Mouse (Mus musculus) liver, postnatal 0 days (tissue): ENCODE data around the gene Mrvi1. TPM values are rescaled to one million over a fixed set of nuclear protein-coding genes. Genes with fewer than 3 reads are reported as not detected.

Source experiments
- ATAC-seq: fragments of 200-750 bp; cut with Nextera tagmentation; 2 replicates; pipeline ENCODE4 v1.8.0; 2017; ENCODE audit warnings: mild to moderate bottlenecking, moderate library complexity
- DNase-seq: peaks from one replicate; pipeline ENCODE4 v3.0.0-alpha.2; 2016
- H3K27ac ChIP-seq: fragments of 300-500 bp; sonication (generic); 2 replicates; pipeline ENCODE4 v1.5.1; 2014; ENCODE audit warnings: antibody characterized with exemption, moderate library complexity, mild to moderate bottlenecking, low read depth
- H3K27me3 ChIP-seq: fragments of 300-500 bp; sonication (generic); 2 replicates; pipeline ENCODE4 v1.6.1; 2014; ENCODE audit warnings: low read length, control low read depth, mixed read lengths; ENCODE audit not compliant: insufficient read depth
- H3K36me3 ChIP-seq: fragments of 300-500 bp; sonication (generic); replicated peaks from 2 replicates; pipeline ENCODE4 v1.6.1; 2014; ENCODE audit warnings: mild to moderate bottlenecking, control low read depth, low read length, moderate library complexity, mixed read lengths; ENCODE audit not compliant: insufficient read depth
- H3K4me1 ChIP-seq: fragments of 300-500 bp; sonication (generic); 2 replicates; pipeline ENCODE4 v1.6.1; 2014; ENCODE audit warnings: antibody characterized with exemption, mild to moderate bottlenecking, control low read depth; ENCODE audit not compliant: insufficient read depth
- H3K4me2 ChIP-seq: fragments of 300-500 bp; sonication (generic); 2 replicates; pipeline ENCODE4 v1.6.1; 2014; ENCODE audit warnings: low read depth, mild to moderate bottlenecking, low read length, moderate library complexity, mixed read lengths
- H3K4me3 ChIP-seq: fragments of 300-500 bp; sonication (generic); 2 replicates; pipeline ENCODE4 v1.5.1; 2014; ENCODE audit warnings: low read depth, low read length
- H3K9ac ChIP-seq: fragments of 300-500 bp; sonication (generic); replicated peaks from 2 replicates; pipeline ENCODE4 v1.6.1; 2014; ENCODE audit warnings: mild to moderate bottlenecking, moderate library complexity
- H3K9me3 ChIP-seq: fragments of 300-500 bp; sonication (generic); 2 replicates; pipeline ENCODE4 v1.6.1; 2016; ENCODE audit warnings: mild to moderate bottlenecking, control low read depth, low read length, mixed read lengths
- CTCF ChIP-seq: sonication (generic); IDR thresholded peaks from 2 replicates; pipeline ENCODE4 v1.5.1; 2016; ENCODE audit warnings: antibody characterized with exemption, low read depth
- EP300 ChIP-seq: IDR thresholded peaks from 2 replicates; pipeline ENCODE4 v1.6.1; 2016; ENCODE audit warnings: antibody characterized with exemption, low read depth, mild to moderate bottlenecking
- WGBS: fragments of 180-500 bp; shearing (Covaris S2); extraction: QIAGEN DNeasy Blood & Tissue Kit; methylation state at CpG from one replicate; pipeline ENCODE4 v1.1.7; 2014; ENCODE audit not compliant: insufficient replicate concordance; 5-methylcytosine and 5-hydroxymethylcytosine counted together
- polyA plus RNA-seq: library from polyadenylated mRNA; unstranded; fragments of >200 nt; fragmentation: Nextera tagmentation; extraction: Ambion mirVana; gene quantifications from 2 replicates; pipeline ENCODE4 v1.2.1, GENCODE M21; 2015

Gene Mrvi1
- polyA plus RNA-seq, 1 experiment from 2014 or later, result 8.4 TPM

GRCm38 (mm10) chr7:110991221-110991494 lies 8.9 kb upstream of the Mrvi1 start:
- Histone ChIP-seq H3K9me3 (no peaks in the 10 kb centered on the region), H3K4me2 (no peak overlapping the region), H3K36me3 (no peaks in the 10 kb centered on the region), H3K4me1 (peaks cover 7% of the 10 kb centered on the region; the same call in 1 of the 2 replicates), H3K4me3 (no peak overlapping the region), H3K27me3 (no peaks in the 10 kb centered on the region), H3K27ac (no peak overlapping the region), H3K9ac (no peak overlapping the region)
- ATAC-seq (no peak), DNase-seq (no peak)
- TF ChIP-seq CTCF (no peak), EP300 (no peak)
- WGBS, result 67% methylated on average over 4 of the region's 4 CpGs

DNA sequence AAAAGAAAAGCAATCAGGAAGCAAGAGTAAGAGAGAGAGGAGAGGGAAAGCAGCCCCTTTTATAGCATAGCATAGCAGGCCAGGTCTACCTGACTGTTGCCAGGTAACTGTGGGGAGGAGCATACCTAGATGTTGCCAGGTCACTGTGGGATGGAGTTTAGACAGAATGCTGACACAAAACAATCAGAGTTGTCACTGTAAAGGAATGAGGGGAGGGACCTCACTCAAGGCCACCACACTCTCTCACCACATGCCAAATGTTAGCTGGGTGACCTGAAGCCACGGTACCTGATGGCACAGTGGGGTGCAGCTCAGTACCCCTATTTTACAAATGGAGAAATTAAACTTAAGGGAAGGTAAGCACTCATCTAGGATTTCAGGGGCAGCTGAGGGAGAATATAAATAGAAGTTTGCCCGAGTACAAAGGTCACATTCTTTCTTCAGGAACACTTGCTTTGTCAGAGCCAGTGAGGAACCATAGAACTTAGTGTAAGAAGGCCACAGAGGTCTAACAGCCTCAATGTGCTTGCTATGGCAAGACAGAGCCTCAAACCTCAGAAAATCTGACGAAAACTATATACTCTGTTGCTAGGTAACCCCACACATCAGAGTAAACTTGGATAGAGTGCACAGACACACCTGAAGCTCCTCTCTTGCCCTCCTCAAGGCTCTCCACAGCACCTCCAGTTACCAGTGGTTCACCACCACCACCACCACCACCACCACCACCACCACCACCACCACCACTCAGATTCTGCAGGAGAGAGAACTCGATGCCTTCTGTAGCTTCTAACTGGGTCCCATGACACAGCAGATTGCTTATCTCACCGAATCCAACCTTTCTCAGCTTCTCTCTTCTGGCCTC lies 8.3 kb upstream of the Mrvi1 start:
- Histone ChIP-seq H3K36me3 (no peaks in the 10 kb centered on the region), H3K4me3 (no peak overlapping the region), H3K27me3 (no peaks in the 10 kb centered on the region), H3K9me3 (no peaks in the 10 kb centered on the region), H3K4me2 (no peak overlapping the region), H3K9ac (no peak overlapping the region), H3K27ac (no peak overlapping the region), H3K4me1 (peaks cover 13% of the 10 kb centered on the region; the same call in 1 of the 2 replicates)
- TF ChIP-seq CTCF (no peak), EP300 (no peak)
- 37% methylated on average over 5 of the region's 5 CpGs for WGBS
- DNase-seq (no peak), ATAC-seq (peak; percentile 67)

DNA sequence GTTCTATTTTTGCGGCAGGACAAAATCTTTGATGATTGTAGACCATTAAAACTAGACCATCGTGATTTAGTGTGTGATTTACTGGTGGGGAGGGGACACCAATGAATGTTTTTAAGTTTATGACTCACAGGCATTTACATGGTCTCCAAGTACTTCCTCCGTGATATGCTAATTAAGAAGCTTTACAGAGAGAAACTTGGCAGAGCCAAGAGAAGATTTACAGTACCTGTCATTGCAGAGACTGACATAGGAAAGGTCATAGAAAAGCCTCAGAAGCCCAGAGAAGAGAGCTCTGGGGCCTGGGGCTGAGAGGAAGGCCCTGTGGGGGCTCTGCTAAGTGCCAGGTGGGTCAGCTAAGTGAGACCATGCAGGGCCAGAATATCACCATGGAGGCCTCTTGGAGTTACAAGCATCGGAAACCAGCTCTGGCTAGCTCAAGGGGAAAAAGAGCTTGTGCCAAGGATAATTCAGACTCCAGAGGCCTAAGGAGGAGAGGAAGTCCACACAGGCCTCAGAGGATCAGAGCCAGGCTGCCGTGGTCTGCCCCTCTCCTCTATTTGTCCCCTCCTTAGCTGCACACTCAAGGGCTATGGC lies 7.1 kb upstream of the Mrvi1 start:
- 0 out of 2 replicates have a peak overlapping the region, but pooled peaks have one; percentile 7 for H3K27ac ChIP-seq
- 45% methylated on average over 5 of the region's 5 CpGs for WGBS
- TF ChIP-seq CTCF (no peak), EP300 (no peak)
- no peaks in the 10 kb centered on the region for H3K9me3 ChIP-seq
- ATAC-seq (no peak), DNase-seq (no peak)
- H3K4me2 ChIP-seq, result no peak overlapping the region
- H3K27me3 ChIP-seq, result no peaks in the 10 kb centered on the region
- H3K9ac ChIP-seq, result no peak overlapping the region
- no peak overlapping the region for H3K4me3 ChIP-seq
- H3K36me3 ChIP-seq, result no peaks in the 10 kb centered on the region
- peaks cover 13% of the 10 kb centered on the region; the same call in 1 of the 2 replicates for H3K4me1 ChIP-seq

GRCm38 (mm10) chr7:110988081-110988480 lies 5.8 kb upstream of the Mrvi1 start:
- H3K27ac ChIP-seq, result no peak overlapping the region
- DNase-seq (no peak), ATAC-seq (no peak)
- TF ChIP-seq EP300 (no peak), CTCF (no peak)
- no peaks in the 10 kb centered on the region for H3K27me3 ChIP-seq
- no peak overlapping the region for H3K4me3 ChIP-seq
- H3K9me3 ChIP-seq, result no peaks in the 10 kb centered on the region
- peaks cover 13% of the 10 kb centered on the region; the same call in 1 of the 2 replicates for H3K4me1 ChIP-seq
- no peak overlapping the region for H3K9ac ChIP-seq
- no peak overlapping the region for H3K4me2 ChIP-seq
- H3K36me3 ChIP-seq, result no peaks in the 10 kb centered on the region
- WGBS, result 92% methylated on average over 3 of the region's 3 CpGs

DNA sequence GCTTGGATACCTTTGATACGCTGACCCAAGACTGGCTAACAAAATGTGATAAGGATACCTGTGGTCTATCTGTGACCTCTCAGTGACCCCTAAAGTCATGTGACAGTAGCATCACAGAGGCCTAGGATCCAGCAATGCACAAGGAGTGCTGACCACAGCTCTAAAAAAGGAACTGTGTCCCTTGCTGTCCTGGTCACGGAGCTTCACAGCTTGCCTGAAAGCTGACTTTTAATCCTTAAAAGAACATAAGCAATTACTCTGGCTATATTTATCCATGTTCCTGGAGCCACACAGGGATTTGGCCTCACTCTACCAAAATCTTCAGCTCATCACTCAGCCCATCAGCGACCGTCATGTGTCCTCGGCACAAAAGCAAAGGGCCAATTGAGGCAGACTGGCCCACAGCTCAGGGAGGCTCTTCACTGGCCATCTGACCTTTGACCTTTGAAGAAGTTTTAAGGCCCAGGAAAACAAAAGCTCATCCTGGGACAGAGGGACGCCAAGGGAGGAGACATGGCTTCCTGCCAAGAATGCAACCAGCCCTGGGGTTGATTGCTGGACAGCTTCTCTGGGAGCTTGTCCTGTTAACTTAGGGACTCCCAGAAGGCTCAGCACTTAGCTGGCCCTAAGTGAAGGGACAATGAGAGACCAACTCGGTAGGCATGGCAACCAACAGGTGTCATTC lies 3.5 kb upstream of the Mrvi1 start:
- WGBS, result 72% methylated on average over 7 of the region's 7 CpGs

GRCm38 (mm10) chr7:110983621-110984020 lies 1.4 kb upstream of the Mrvi1 start:
- no peak overlapping the region for H3K4me3 ChIP-seq
- DNase-seq (no peak), ATAC-seq (no peak)
- H3K9me3 ChIP-seq, result no peaks in the 10 kb centered on the region
- no peak for TF ChIP-seq CTCF
- TF ChIP-seq EP300, result no peak
- H3K27ac ChIP-seq, result no peak overlapping the region
- 72% methylated on average over 5 of the region's 5 CpGs for WGBS
- no peaks in the 10 kb centered on the region for H3K36me3 ChIP-seq
- no peaks in the 10 kb centered on the region for H3K27me3 ChIP-seq
- peaks cover 11% of the 10 kb centered on the region; the same call in 1 of the 2 replicates for H3K4me1 ChIP-seq
- no peak overlapping the region for H3K4me2 ChIP-seq
- H3K9ac ChIP-seq, result no peak overlapping the region

More for the DNA sequence above, 3.5 kb upstream of the Mrvi1 start:
- Histone ChIP-seq H3K4me2 (no peak overlapping the region), H3K27ac (no peak overlapping the region), H3K9ac (no peak overlapping the region), H3K27me3 (no peaks in the 10 kb centered on the region), H3K4me3 (no peak overlapping the region), H3K9me3 (no peaks in the 10 kb centered on the region), H3K36me3 (no peaks in the 10 kb centered on the region), H3K4me1 (peaks cover 13% of the 10 kb centered on the region; the same call in 1 of the 2 replicates)
- ATAC-seq (no peak), DNase-seq (no peak)
- TF ChIP-seq EP300, result no peak
- TF ChIP-seq CTCF, result no peak
